Mouse (Mus musculus) R1 (cell line): Measurements from ENCODE around the gene Gm45021.

Experiments
- DNase-seq: peaks from one replicate; pipeline ENCODE4 v3.0.0-alpha.2; 2018; ENCODE audit warnings: low read depth, low spot score

Gm45021 gene

DNA sequence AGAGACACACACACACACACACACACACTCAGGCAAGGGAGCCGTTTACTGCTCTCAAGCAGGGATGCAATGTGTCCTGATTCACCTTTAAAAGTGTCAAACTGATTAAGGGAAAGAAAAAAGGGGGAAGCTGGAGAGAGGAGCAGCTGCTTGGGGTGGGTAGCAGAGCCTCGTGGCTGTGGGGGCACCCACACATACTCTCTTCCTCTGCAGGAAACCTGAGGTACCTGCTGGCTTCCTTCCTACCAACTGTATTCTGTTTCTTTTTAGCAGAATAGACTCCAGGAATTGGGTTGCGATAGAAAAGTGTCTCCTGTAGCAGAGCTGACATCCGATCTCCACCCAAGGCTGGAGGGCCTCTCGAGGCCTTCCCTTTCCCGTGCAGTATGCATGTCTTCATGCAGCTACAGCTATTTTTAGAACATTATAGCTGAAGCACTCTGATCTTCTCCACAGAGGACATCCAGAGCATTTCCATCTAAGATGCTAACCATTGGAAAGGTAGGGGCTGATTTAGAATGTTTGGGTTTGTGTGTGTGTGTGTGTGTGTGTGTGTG lies at the start of gene Gm45021:
Gene Gm45021 (plus strand): TSS at position 417 of the 557 bp plus-strand sequence.
- no peak for DNase-seq

DNA sequence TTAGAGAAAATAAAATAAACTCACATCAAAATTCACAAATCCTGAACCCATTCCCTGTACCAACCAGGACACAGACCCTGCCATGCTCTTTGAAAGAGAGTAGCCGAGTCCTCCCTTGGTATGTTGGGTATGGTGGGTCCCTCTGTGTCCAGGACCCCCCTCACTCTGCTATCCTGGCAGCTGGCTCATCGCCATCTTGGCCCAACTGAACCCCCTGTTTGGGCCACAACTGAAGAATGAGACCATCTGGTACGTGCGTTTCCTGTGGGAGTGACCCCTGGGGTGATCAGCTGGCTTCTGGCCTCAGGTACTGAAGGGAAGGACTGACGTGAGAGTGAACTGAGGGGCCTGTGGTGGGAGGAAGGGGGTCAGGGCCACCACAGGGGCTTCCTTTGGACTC lies 49.5 kb upstream of the Gm45021 start:
- no peak for DNase-seq

DNA sequence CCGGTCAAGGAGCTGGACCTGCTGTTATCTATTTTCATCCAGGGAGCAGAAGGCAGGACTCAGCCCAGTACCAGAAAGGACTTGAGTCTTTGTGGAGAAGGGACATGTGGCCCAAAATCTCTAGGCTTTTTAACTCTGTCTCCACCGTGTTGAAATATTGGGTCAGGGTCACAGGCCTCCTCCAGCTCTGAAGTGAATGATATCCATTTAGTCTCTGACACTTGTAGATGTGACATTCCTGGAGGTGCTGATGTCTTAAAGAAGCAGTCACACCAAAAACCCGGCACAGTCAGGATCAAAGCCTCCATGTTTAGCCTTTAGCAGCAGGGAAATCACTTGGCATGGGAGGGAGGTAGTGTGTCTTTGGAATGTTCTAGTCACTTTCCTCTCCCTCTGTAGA lies 48.7 kb upstream of the Gm45021 start:
- no peak for DNase-seq

DNA sequence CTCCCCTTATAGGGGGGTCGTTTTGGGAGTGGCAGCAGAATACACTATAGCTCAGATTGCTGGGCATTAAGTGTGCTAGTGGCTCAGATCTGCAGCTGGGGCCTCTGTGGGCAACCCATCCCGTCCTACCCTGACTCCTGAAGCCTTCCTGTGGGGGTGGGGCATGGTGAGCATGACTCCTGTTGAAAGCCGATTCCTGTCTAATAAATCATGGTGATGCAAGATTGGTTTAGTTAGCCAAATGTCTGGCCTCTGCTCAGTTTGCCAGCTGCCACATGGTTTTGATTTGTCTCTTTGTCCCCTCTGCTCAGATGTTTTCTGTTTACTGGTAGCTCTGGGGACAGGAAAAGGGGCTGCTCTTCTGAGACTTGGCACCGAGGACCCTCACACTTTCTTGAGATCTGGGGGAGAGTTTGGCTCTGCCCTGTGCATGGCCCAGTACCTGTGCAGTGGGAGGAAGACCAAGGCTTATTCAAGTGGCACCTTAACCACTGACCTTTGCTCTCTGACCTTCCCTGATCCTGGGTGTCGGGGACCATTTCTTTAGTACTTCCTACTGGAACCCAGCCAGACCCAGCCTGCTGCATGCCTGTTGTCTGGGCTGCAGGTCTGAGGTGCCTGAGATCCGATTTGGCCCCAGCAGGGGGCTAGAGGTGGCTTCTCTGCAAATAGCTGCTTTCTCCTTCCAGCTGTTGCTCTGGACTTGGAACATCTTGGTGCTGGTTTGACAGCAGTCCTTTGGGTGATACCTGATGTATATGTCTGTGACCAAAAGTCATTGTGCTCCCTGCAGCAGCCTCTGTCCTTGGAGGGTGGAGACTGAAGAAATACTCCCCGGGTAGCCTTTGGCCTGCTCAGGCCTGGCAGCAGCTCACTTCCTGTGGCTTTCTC lies 47.6 kb upstream of the Gm45021 start:
- no peak for DNase-seq

DNA sequence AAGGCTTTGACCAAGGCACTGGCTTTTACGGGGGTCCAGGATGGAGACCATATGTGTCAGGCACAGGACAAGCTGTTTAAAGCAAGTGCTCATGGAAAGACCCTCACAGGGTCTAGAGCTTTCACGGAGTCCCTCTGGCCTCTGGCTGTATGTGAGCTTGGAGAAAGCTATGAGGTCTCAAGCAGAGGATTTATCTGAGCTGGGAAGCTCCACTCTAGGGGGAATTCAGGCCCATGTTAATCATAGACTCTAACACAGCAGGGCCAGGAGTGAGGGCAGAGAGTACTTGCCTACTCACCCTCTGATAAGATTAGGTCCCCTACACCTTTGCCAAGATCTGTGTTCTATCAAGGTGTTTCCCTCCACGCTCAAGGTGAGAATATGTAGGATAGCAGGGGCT lies 46.8 kb upstream of the Gm45021 start:
- DNase-seq = no peak

DNA sequence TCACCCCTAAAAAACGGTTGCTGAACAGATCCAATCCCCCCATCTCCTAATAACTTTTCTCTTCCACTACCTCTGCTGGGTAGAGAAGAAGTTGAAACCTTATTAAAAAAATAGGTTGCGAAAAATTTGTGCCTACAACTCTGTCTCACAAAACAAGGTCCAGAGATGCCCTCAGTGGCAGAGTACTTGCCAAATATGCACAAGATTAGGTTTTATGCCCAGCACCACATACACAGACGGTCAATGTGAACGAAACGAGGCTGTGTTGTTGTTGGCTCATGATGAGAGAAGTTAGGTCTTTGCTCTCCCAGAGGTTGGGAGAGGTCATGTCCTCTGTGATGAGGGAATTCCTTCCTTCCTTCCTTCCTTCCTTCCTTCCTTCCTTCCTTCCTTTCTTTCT lies 44.2 kb upstream of the Gm45021 start:
- no peak for DNase-seq

DNA sequence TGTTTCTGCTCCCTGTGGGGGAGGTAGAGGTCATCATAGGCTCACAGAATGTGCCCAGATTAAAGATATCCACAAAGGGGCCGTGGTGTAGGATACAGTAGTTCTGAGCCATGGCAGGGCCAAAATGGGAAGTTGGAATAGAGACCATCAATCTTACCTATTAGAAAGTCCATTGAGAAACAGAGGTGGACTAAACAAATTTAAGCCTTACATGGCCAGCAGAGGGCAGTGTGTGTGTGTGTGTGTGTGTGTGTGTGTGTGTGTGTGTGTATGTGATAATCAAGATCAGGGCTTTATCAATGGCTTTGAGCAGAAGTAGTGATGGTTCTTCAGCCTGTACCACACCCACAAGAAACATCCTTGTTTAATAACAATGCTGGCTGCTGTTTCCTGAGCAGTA lies 43.1 kb upstream of the Gm45021 start:
- peak; percentile 46 for DNase-seq

DNA sequence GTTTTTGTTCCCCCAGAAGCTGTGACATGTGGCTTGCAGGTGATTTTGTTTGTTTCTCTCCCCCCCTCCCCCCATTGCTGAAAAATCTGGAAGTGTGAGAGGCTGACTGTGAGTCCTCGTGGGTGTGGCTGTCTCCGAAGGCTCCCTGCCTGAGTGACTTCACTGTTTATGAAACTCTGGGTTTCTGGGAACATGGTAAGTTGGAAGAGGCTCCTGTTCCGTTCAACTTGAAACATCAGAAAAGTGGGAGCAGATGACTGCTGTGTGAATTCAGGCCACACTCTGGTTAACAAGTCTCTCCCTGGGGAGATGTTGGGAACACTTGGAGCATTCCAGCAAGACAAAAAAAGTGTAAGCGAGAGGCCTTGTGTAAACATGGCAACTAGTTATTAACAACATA lies 42.6 kb upstream of the Gm45021 start:
- no peak for DNase-seq

DNA sequence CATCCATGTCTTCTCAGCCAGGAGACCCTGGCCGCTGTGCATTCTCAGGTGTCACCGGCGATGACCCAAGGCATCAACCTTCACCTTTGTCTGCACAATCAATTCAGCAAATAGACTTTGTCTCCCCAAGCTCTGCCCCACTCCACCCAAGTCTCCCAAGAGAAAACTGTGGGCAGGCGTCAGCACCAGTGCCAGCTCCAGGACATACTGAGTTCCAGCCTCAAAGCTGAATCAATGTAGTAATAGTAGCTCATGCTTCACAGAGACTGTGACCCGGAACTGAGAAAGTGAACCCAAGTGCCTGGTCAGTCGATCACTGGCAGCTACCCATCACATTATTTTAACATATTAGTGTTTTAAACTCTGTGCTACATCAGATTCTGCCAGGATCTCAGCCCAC lies 41.1 kb upstream of the Gm45021 start:
- DNase-seq = no peak

DNA sequence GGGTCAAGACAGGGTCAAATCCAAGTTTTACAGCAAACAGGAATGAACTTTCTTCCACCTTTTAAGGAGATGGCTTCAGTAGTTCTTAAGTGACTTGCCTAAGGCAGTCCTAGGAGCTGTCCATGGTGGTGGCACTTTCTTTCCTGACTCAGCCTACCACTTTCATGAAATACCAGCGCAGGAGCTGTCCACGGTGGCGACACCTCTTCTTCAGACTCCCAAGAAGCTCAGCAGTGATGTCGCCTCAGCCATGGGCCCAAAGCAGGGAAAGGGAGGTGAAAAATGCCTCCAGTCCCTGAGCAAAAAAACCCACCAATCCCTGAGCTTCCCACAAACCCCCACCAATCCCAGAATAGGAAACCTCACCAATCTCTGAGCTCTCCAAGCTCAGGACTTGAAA lies 36.5 kb upstream of the Gm45021 start:
- DNase-seq = peak; percentile 95

DNA sequence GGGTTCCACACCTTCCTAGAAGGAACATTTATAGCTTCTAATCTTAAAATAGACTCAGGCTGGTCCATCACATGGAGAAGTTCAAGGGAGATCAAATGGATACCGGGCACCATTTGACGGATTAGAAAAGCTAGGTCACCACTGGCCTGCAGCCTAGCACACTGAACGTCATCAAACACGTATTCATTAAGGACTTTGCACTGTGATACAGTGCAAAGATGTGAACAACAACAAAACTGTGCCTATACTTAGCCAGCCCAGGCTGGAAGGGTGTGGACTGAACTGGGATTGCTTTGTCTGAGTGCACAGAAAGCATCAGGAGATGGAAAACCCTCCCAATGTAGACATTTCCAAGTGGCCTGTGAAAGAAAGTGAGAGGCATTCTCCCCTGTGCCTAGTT lies 35.6 kb upstream of the Gm45021 start:
- no peak for DNase-seq

DNA sequence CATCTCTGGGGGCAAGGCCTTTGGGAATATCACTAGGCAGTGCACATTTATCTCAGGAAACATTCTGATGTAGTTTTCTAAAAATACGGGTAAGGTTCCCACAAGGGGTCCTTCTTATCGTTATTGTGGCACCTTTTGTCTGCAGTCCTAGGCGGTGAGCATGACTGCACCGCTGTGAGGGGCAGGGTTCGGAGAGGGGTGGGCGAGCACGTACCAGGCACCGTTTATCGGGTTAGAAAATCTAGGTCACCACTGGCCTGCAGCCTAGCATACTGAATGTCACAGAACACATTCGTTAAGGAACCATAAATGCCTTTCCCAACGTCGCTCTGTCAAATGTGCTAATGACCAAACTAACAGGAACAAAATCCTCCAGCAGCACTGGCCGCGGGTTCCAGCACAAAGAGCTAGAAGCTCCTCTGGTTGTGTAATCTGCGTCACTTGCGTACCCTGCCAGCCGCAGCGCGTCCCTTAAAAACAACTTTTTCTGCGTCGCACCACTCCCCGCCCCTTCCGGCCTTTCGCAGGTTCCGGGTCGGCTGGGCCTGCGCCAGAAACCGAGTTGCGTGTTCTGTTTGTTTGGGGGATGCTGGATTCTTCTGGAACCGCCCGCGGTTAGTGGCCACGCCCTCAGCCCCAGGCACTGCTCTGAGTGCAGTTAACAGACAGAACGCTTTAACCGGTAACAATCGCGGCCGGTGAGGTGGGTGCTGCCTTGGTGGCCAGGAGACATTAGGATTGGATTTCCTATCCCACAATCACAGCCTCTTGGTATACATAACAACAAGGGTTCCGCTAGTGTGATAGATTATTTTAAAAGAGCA lies 34.9 kb upstream of the Gm45021 start, which contains the start of gene Lrrc61:
Gene Lrrc61 (plus strand): TSS at position 517 of the 824 bp plus-strand sequence.
- DNase-seq = peak; percentile 94

DNA sequence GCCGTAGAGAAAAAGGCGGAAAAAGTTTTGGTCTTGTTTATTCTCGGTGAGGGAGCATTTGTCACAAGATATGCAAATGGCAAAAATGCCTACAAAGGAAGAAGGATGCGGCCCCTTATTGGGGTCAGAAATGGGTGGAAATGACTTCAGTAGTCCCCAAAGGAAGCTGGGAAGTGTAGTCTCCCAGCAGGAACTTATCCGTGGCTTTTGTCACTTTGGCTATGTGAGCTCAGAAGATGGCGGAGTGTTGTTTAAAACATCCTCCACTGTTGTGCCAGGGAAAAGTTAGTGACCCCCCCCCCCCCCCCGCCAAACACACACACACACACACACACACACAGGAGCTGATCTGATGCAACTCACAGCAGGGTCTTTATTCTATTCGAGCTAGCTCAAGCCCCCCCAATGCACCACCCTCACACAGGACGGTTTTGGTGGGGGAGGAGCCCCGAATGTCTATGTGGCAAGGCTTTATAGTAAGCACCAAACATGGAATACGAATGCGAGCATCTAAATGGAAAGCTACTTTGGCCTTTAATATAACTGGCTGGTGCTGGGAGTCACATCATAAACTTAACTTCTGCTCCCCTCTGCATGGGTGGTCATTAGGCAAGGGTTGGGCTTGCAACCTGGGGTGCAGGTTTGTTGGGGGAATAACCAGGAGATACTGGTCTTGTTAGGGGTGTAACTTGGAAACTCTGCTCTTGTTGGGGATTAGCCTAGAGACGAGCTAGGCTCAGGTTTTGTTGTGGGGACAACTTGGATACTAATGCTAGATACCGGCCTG lies 34.1 kb upstream of the Gm45021 start:
- peak; percentile 69 for DNase-seq

DNA sequence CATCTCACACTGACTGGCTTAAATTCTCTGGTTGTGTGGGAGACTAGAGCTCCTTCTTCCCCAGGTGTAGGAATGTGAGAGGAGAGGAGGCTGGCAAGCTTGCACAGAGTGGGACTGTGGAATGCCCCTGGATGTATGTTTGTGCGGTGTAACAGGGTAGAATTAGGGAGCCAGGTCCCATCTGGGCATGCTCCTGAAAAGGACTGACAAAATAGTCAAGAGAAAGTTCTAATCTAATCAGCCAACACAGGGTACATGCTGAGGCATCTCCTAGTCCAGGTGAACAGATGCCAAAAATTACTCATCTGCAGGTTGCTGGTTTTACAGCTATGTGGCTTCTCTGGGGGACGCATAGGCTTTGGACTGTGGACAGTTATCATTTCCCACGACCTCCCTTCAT lies 33.5 kb upstream of the Gm45021 start:
- DNase-seq = no peak

DNA sequence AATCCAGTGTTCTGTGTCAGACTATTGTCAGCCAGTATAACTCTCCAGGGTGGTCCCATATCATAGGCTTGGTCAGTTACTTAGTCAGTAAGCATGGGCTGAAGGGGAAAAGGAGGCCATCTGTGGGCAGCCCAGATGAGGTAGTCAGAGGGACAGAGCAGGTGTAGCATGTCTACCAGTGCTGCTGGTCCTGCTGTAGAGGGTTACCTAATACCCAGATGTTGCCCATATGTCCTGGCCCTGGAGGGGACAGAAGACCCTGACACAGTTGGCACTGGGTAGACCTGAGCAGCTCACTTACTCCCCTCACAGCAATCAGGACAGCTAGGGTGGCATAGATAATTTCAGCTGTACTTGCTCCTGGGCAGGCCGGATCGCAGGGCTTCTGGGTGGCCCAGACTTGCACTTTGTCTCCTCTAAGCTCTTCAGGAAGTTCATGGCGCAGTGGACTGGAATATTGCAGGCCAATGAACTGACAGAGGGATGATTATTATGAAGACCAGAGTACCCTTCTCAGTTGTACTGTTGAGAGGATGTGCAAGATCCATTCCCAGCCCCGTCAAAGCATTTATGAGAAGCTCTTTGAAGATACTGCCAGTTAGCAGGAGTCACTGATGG lies 23.6 kb upstream of the Gm45021 start:
- DNase-seq = no peak

DNA sequence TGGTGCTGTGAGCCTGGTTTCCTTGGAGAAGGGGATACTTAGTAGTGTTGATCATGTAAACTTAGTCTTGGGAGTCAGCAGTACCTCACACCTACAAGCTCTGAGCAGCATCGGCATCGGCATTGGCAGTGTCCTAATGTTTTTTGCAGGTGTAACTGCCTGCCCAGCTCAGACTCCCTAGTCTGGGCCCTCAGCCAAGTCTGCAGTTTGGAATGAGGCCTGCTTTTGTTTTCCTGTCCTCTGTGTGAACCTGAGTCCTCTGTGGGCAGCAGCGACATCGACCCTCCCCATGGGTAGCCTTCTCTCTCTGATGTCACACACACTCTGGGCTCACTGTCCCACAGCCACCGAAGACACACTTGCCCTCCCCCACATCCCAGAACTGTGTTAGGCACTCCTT lies 23.1 kb upstream of the Gm45021 start:
- DNase-seq = no peak

DNA sequence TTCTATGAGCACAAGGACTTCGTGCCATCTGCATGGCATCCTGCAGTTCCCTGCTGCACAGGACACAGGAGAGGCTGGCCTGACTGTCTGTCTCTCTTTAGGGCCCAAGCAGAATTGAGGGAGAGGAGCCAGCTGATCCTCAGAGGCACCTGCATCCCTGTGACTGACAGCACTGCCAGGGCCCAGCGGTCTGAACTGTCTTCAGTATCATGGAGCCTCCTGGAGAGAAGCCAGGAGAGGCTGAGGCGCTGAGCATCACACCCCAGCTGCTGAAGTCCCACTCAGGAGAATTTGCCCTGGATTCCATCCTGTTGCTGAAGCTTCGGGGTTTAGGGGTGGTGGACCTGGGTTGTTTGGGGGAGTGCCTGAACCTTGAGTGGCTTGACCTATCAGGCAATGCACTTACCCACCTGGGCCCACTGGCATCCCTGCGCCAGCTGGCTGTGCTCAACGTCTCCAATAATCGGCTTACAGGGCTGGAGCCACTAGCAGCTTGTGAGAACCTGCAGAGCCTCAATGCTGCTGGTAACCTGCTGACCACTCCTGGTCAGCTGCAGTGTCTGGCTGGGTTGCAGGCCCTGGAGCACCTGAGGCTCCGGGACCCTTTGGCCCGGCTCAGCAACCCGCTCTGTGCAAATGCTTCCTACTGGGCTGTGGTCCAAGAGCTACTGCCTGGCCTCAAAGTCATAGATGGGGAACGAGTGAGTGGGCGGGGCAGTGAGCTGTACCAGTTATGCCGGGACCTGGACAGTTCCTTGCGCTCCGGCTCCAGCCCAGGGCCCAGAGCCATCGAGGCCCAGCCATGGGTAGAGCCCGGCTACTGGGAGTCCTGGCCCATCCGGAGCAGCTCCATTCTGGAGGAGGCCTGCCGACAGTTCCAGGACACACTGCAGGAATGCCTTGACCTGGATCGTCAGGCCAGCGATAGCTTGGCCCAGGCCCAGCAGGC lies 21.1 kb upstream of the Gm45021 start:
- no peak for DNase-seq

DNA sequence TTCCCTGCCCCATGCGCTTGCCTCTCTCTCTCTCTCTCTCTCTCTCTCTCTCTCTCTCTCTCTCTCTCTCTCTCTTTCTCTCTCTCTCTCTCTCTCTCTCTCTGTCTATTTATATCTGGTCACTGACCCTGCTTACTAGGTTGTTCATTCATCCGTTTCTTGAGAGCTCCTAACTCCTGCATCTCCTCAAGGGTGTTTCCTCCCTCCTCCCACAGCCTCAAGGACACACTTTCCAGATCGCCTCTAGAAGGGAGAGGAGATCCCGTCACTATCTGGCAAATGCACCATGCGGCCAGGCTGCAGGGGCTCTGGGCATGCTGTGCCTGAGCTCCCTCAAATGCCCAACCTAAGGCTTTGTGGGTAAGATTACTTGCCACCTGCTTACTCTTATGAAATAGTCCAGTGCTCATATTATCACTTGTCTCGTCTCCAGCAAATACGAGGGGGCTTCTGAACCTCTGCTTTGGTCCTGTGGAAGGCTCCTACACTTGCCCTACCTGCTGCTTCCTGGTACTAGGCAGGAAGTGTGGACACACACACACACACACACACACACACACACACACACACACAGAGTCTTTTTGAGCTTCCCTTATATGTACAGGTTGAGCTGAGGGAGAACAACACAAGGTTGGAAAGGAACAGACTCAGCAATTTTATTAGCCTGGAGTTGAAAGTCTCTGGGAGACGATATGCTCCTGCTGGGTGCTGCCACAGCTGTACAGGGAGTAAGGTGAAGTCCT lies 20.2 kb upstream of the Gm45021 start:
- DNase-seq = no peak

DNA sequence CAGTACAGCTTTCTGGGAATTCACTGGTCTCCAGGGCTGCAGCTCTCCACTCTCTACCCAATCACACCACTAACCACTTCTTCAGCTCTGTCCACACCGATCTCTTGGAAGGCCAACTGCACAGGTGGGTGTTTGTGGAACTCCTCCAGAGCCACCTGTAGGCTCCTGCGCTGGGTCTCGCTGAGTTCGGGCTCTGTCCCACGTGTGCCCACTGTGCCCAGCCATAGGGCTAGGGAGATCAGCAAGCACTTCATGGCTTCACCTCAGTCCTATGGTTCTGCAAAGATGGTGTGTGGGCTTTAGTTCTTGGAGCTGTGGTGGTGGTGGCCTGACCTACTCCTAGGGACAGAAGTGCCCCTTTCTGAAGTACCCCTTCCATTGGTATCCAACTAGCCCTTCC lies 17.4 kb upstream of the Gm45021 start:
- DNase-seq = no peak
